Mouse (Mus musculus): ENCODE measurements around the gene Casp1.

Gene Casp1

GRCm38 (mm10) chr9:5298329-5299131 is at the start of gene Casp1:
TSS of gene Casp1 (plus strand) at chr9:5298517.
- no peak for DNase-seq (ENCODE audit: low read depth, low spot score)

GRCm38 (mm10) chr9:5263951-5264475 is 34.3 kb upstream of the Casp1 start:
- no peak for DNase-seq (ENCODE audit: low read depth, low spot score)

GRCm38 (mm10) chr9:5270274-5270673 is 28.0 kb upstream of the Casp1 start:
- no peak for DNase-seq (ENCODE audit: low read depth, low spot score)

GRCm38 (mm10) chr9:5270884-5271283 is 27.4 kb upstream of the Casp1 start:
- no peak for DNase-seq (ENCODE audit: low read depth, low spot score)

GRCm38 (mm10) chr9:5271334-5271845 is 26.9 kb upstream of the Casp1 start:
- DNase-seq (ENCODE audit: low read depth, low spot score): no peak

- DNase-seq (ENCODE audit: low read depth, low spot score): no peak
Measured at GRCm38 (mm10) chr9:5286071-5286470, 12.2 kb upstream of the Casp1 start.

GRCm38 (mm10) chr9:5286597-5286996 is 11.7 kb upstream of the Casp1 start:
- DNase-seq (ENCODE audit: low read depth, low spot score): no peak

GRCm38 (mm10) chr9:5296354-5297237 is 1.7 kb upstream of the Casp1 start:
- no peak for DNase-seq (ENCODE audit: low read depth, low spot score)

GRCm38 (mm10) chr9:5299132-5299381 is 740 bp downstream of the Casp1 start:
- no peak for DNase-seq (ENCODE audit: low read depth, low spot score)

GRCm38 (mm10) chr9:5308561-5308960 is 10.2 kb downstream of the Casp1 start, which contains the start of gene Casp4:
TSS of gene Casp4 (plus strand) at chr9:5308828.
- DNase-seq (ENCODE audit: low read depth, low spot score): no peak

- no peak for DNase-seq (ENCODE audit: low read depth, low spot score)
Measured at GRCm38 (mm10) chr9:5310112-5310511, 11.8 kb downstream of the Casp1 start.

- no peak for DNase-seq (ENCODE audit: low read depth, low spot score)
Measured at GRCm38 (mm10) chr9:5311435-5311834, 13.1 kb downstream of the Casp1 start.

- DNase-seq (ENCODE audit: low read depth, low spot score): no peak
Measured at GRCm38 (mm10) chr9:5328204-5328603, 29.9 kb downstream of the Casp1 start.

GRCm38 (mm10) chr9:5332441-5332840 is 34.1 kb downstream of the Casp1 start:
- DNase-seq (ENCODE audit: low read depth, low spot score): no peak

GRCm38 (mm10) chr9:5333422-5333821 is 35.1 kb downstream of the Casp1 start:
- DNase-seq (ENCODE audit: low read depth, low spot score): no peak

- DNase-seq (ENCODE audit: low read depth, low spot score): no peak
Measured at GRCm38 (mm10) chr9:5343092-5343491, 44.8 kb downstream of the Casp1 start.

GRCm38 (mm10) chr9:5344090-5344489 is 45.8 kb downstream of the Casp1 start:
- no peak for DNase-seq (ENCODE audit: low read depth, low spot score)

GRCm38 (mm10) chr9:5345291-5345898 is 47.1 kb downstream of the Casp1 start, which contains the start of gene Casp12:
TSS of gene Casp12 (plus strand) at chr9:5345430.
- DNase-seq (ENCODE audit: low read depth, low spot score): no peak

GRCm38 (mm10) chr9:5347381-5347780 is 49.1 kb downstream of the Casp1 start:
- no peak for DNase-seq (ENCODE audit: low read depth, low spot score)

- DNase-seq (ENCODE audit: low read depth, low spot score): no peak
Measured at GRCm38 (mm10) chr9:5353673-5354072, 55.4 kb downstream of the Casp1 start.

GRCm38 (mm10) chr9:5356801-5357200 is 58.5 kb downstream of the Casp1 start:
- DNase-seq (ENCODE audit: low read depth, low spot score): no peak
